Mouse (Mus musculus): ENCODE measurements at regions not wholly inside any gene's neighbourhood (a gene's known extent, or its start where the extent isn't known, plus 50 kb on each side); places are given as distances from the start of the nearest gene placed in this dataset.

GRCm38 (mm10) chr4:131046101-131046500 is 101.9 kb downstream of the Matn1 start:
- TF ChIP-seq CTCF (IDR thresholded peaks at IDR 0.05; ENCODE audit: control insufficient read depth, insufficient read depth, insufficient replicate concordance, low read depth, low read length), result no peak
- no peak for TF ChIP-seq POLR2A (IDR thresholded peaks at IDR 0.05; ENCODE audit: control insufficient read depth, low read depth, low read length)

All from testis, adult 2 months (tissue).